Mouse (Mus musculus) limb, embryonic 10.5 days (tissue): ENCODE measurements at regions not wholly inside any gene's neighbourhood (a gene's known extent, or its start where the extent isn't known, plus 50 kb on each side); places are given as distances from the start of the nearest gene placed in this dataset. TPM values are rescaled to one million over a fixed set of nuclear protein-coding genes. Genes with fewer than 3 reads are reported as not detected.

Experiments used
- microRNA-seq: library from miRNA; unstranded; fragments of <30 nt; microRNA quantifications from one replicate; pipeline ENCODE4, GENCODE M21; 2017

Small RNAs in the stretch of these regions (microRNA-seq; reads per million reads assigned to microRNA genes)
- gene Gm23215, result not detected
